Mouse (Mus musculus): ENCODE measurements at regions not wholly inside any gene's neighbourhood (a gene's known extent, or its start where the extent isn't known, plus 50 kb on each side); places are given as distances from the start of the nearest gene placed in this dataset.

- no peak for DNase-seq (ENCODE audit: low spot score in 2 of 2)
Observed at GRCm38 (mm10) chr7:34506816-34507215, 113.7 kb upstream of the Lsm14a start.

GRCm38 (mm10) chr7:34493892-34494291 lies 100.8 kb upstream of the Lsm14a start:
- DNase-seq (ENCODE audit: low spot score in 2 of 2), result no peak

GRCm38 (mm10) chr7:34484908-34485598 lies 91.9 kb upstream of the Lsm14a start:
- no peak for DNase-seq (ENCODE audit: low spot score in 2 of 2)

- no peak for DNase-seq (ENCODE audit: low spot score in 2 of 2)
Observed at GRCm38 (mm10) chr7:34483368-34483767, 90.3 kb upstream of the Lsm14a start.

GRCm38 (mm10) chr7:34480771-34481170 lies 87.7 kb upstream of the Lsm14a start:
- no peak for DNase-seq (ENCODE audit: low spot score in 2 of 2)

GRCm38 (mm10) chr7:34471003-34471402 lies 77.9 kb upstream of the Lsm14a start:
- DNase-seq (ENCODE audit: low spot score in 2 of 2), result no peak

- peak; percentile 8 to 27 for DNase-seq (ENCODE audit: low spot score in 2 of 2)
Observed at GRCm38 (mm10) chr7:34462069-34462468, 69.0 kb upstream of the Lsm14a start.

- DNase-seq (ENCODE audit: low spot score in 2 of 2), result no peak
Observed at GRCm38 (mm10) chr7:34459834-34460495, 66.8 kb upstream of the Lsm14a start.

- DNase-seq (ENCODE audit: low spot score in 2 of 2), result no peak
Observed at GRCm38 (mm10) chr7:34458851-34459250, 65.7 kb upstream of the Lsm14a start.

- no peak for DNase-seq (ENCODE audit: low spot score in 2 of 2)
Observed at GRCm38 (mm10) chr7:34448364-34448763, 55.2 kb upstream of the Lsm14a start.

- DNase-seq (ENCODE audit: low spot score in 2 of 2), result no peak
Observed at GRCm38 (mm10) chr7:34444263-34444662, 51.1 kb upstream of the Lsm14a start.
